In genomic region chr9:104247307-104247987, GRCm38 (mm10) we compare ENCODE assay signal across 19 mouse cellular contexts. TPM values are rescaled to one million over a fixed set of nuclear protein-coding genes. Genes with fewer than 3 reads are reported as not detected.
DNase-seq lines count a peak whose midpoint lies in the region; ATAC-seq and TF ChIP-seq lines count a peak whose summit lies in the region.
"Had no signal": no experiment of that assay in that cellular context is flagged by ENCODE, and none has a peak within 500 bp of the region (broad histone marks: within the 10 kb centered on the region; RNA-seq: fewer than 3 reads in every experiment).

No protein-coding gene starts in this region.

- H3K4me3 ChIP-seq in stomach, embryonic 16.5 days (replicated peaks; ENCODE audit: low read length): no peak overlapping the region
- no peak overlapping the region for H3K4me3 ChIP-seq in stomach, postnatal 0 days (ENCODE audit: low read depth, low read length)
- H3K4me3 ChIP-seq in intestine, postnatal 0 days (ENCODE audit: low read depth, low read length): no peak overlapping the region
- H3K4me3 ChIP-seq: embryonic facial prominence, embryonic 10.5 days; forebrain, embryonic 13.5 days; heart, adult 2 months; heart, embryonic 12.5 days; hindbrain, embryonic 12.5 days had no signal

- no peak for TF ChIP-seq CTCF in stomach, postnatal 0 days (IDR thresholded peaks at IDR 0.05; ENCODE audit: low read depth)
- TF ChIP-seq CTCF in intestine, postnatal 0 days (IDR thresholded peaks at IDR 0.05; ENCODE audit: low read depth): no peak

- H3K27me3 ChIP-seq in stomach, embryonic 16.5 days (ENCODE audit: control insufficient read depth, insufficient read depth, low read length): no peaks in the 10 kb centered on the region
- no peaks in the 10 kb centered on the region for H3K27me3 ChIP-seq in stomach, postnatal 0 days (ENCODE audit: control insufficient read depth, insufficient read depth, low read length)
- H3K27me3 ChIP-seq in intestine, postnatal 0 days (replicated peaks; ENCODE audit: control insufficient read depth, insufficient read depth, low read length): no peaks in the 10 kb centered on the region
- H3K27me3 ChIP-seq: forebrain, embryonic 13.5 days; heart, embryonic 12.5 days; hindbrain, embryonic 12.5 days had no signal

- intact Hi-C loops in left cerebral cortex, postnatal 25 days (cut with DNase I): no loop called here

- H3K9me3 ChIP-seq in stomach, embryonic 16.5 days (replicated peaks; ENCODE audit: control insufficient read depth, low read length): no peaks in the 10 kb centered on the region
- no peaks in the 10 kb centered on the region for H3K9me3 ChIP-seq in stomach, postnatal 0 days (ENCODE audit: control insufficient read depth, low read length)
- H3K9me3 ChIP-seq in intestine, postnatal 0 days (ENCODE audit: control insufficient read depth): no peaks in the 10 kb centered on the region
- H3K9me3 ChIP-seq: embryonic facial prominence, embryonic 10.5 days; forebrain, embryonic 13.5 days; heart, embryonic 12.5 days; hindbrain, embryonic 12.5 days had no signal

- peaks cover 8% of the 10 kb centered on the region; the same call in 1 of the 2 replicates for H3K4me1 ChIP-seq in stomach, embryonic 16.5 days (ENCODE audit: control insufficient read depth, insufficient read depth, low read length)
- no peaks in the 10 kb centered on the region; the same call in 1 of the 2 replicates for H3K4me1 ChIP-seq in stomach, postnatal 0 days (replicated peaks; ENCODE audit: control insufficient read depth, insufficient read depth)
- peaks cover 19% of the 10 kb centered on the region for H3K4me1 ChIP-seq in intestine, postnatal 0 days (replicated peaks; ENCODE audit: control insufficient read depth, insufficient read depth, low read length)
- H3K4me1 ChIP-seq: embryonic facial prominence, embryonic 10.5 days; forebrain, embryonic 13.5 days; hindbrain, embryonic 12.5 days had no signal

- ATAC-seq in stomach, embryonic 16.5 days (ENCODE audit: insufficient read depth, low FRiP score): no peak
- ATAC-seq in stomach, postnatal 0 days (ENCODE audit: low FRiP score, low TSS enrichment): no peak
- ATAC-seq in intestine, postnatal 0 days: peak; percentile 62
- ATAC-seq: forebrain, embryonic 13.5 days; forebrain, postnatal 0 days; hindbrain, embryonic 16.5 days had no signal

- TF ChIP-seq EP300 in stomach, postnatal 0 days (optimal IDR thresholded peaks at IDR 0.05): no peak

- DNase-seq in heart, adult 11 months: peak; percentile 30
- no peak for DNase-seq in heart, adult 9 months (ENCODE audit: low spot score in 2 of 2)
- no peak for DNase-seq in stomach, postnatal 0 days (ENCODE audit: low spot score)
- DNase-seq in layer of hippocampus, adult 11-12 months (ENCODE audit: low spot score): no peak
- no peak for DNase-seq in left cerebral cortex, postnatal 25 days (ENCODE audit: low spot score in 2 of 2)
- DNase-seq: adrenal gland, postnatal 10 days; cerebellum, adult 2 months; cerebellum, postnatal 10 days; forebrain, postnatal 0 days; gastrocnemius, postnatal 10 days; heart, adult 2 months; heart, postnatal 4 days had no signal

- no peak overlapping the region for H3K9ac ChIP-seq in stomach, embryonic 16.5 days (ENCODE audit: low read length)
- H3K9ac ChIP-seq in stomach, postnatal 0 days (ENCODE audit: low read length): no peak overlapping the region
- no peak overlapping the region for H3K9ac ChIP-seq in intestine, postnatal 0 days (ENCODE audit: low read depth, low read length)
- H3K9ac ChIP-seq: forebrain, embryonic 13.5 days; forebrain, postnatal 0 days; heart, embryonic 12.5 days; hindbrain, embryonic 12.5 days had no signal

- H3K36me3 ChIP-seq in stomach, embryonic 16.5 days (ENCODE audit: control insufficient read depth, insufficient read depth, low read length): no peaks in the 10 kb centered on the region
- no peaks in the 10 kb centered on the region for H3K36me3 ChIP-seq in stomach, postnatal 0 days (ENCODE audit: control insufficient read depth, insufficient read depth, low read length)
- no peaks in the 10 kb centered on the region; the same call in 1 of the 2 replicates for H3K36me3 ChIP-seq in intestine, postnatal 0 days (ENCODE audit: control insufficient read depth, insufficient read depth)

- no peak overlapping the region for H3K4me2 ChIP-seq in stomach, embryonic 16.5 days (ENCODE audit: low read depth, low read length)
- H3K4me2 ChIP-seq in stomach, postnatal 0 days (replicated peaks; ENCODE audit: low read depth): no peak overlapping the region
- peak overlapping the region; percentile 33 for H3K4me2 ChIP-seq in intestine, postnatal 0 days (replicated peaks; ENCODE audit: low read depth)
- H3K4me2 ChIP-seq: forebrain, embryonic 13.5 days; heart, embryonic 12.5 days; hindbrain, embryonic 12.5 days had no signal

- 60% methylated on average over 6 of the region's 6 CpGs for WGBS in stomach, embryonic 16.5 days
- WGBS in stomach, postnatal 0 days: 57% methylated on average over 6 of the region's 6 CpGs
- WGBS in intestine, postnatal 0 days: 29% methylated on average over 6 of the region's 6 CpGs

- 0 out of 2 replicates have a peak overlapping the region, but pooled peaks have one; percentile 31 for H3K27ac ChIP-seq in stomach, embryonic 16.5 days (ENCODE audit: low read length)
- no peak overlapping the region for H3K27ac ChIP-seq in stomach, postnatal 0 days (replicated peaks)
- peak overlapping the region; percentile 46; the same call in 1 of the 2 replicates for H3K27ac ChIP-seq in intestine, postnatal 0 days (ENCODE audit: low read depth, low read length)
- H3K27ac ChIP-seq: embryonic facial prominence, embryonic 10.5 days; forebrain, embryonic 13.5 days; heart, adult 2 months; hindbrain, embryonic 12.5 days had no signal

RNA-seq across cellular contexts. Expression of gene Dnajc13, which starts 15.3 kb away (rescaled TPM):
- 18.6 and 19.8 TPM in 2 replicates for polyA plus RNA-seq in stomach, embryonic 16.5 days (2015; fragmentation: Nextera tagmentation; extraction: Ambion mirVana)
- 10.7 and 11.5 TPM in 2 replicates for polyA plus RNA-seq in stomach, postnatal 0 days (2015; fragmentation: Nextera tagmentation; extraction: Ambion mirVana)
- polyA plus RNA-seq in intestine, postnatal 0 days (2015; fragmentation: Nextera tagmentation; extraction: Ambion mirVana): 24.6 and 26.8 TPM in 2 replicates
- total RNA-seq in left cerebral cortex, postnatal 25 days (2021): 10 to 100 TPM; 64.2 to 68.5 TPM
